19 mouse cellular contexts compared by ENCODE assay signal in the genomic region with DNA sequence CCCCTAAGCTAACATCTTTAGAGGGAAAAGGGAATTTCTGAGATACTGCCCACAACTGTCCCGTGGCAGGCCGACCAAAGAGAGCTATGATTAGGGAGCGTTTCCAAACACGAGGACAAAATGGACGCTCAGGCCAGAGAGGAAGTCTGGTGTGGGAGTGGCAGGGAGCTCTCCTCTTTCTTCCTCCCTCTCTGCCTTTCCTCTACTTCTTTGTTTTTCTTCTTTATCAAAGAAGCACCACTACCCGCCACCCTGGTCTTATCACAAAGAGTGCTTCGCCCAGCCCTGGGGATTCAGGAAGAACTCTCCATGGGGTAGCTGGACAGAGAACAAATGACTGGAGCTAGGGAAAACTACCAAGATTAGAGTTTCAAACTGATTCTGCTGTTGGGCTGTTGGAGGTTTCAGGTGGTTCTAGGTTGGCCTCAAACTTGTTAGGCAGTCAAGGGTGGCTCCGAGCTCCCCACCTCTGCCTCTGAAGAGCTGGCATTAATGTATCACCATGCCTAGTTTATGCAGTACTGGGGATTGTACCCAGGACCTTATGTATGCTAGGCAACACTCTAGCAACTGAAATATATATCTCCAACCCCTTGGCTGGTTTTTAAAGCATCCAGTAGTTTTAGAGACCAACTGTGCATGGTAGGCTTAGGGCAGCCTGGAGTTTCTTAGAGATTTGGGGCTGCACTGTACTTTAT. TPM values are rescaled to one million over a fixed set of nuclear protein-coding genes. Genes with fewer than 3 reads are reported as not detected.
DNase-seq lines count a peak whose midpoint lies in the region; ATAC-seq and TF ChIP-seq lines count a peak whose summit lies in the region.
"Had no signal": no experiment of that assay in that cellular context is flagged by ENCODE, and none has a peak within 500 bp of the region (broad histone marks: within the 10 kb centered on the region; RNA-seq: fewer than 3 reads in every experiment).

No protein-coding gene starts in this region.

- DNase-seq in heart, postnatal 0 days (ENCODE audit: low spot score), result no peak
- no peak for DNase-seq in heart, adult 2 months
- no peak for DNase-seq in lung, postnatal 4 days
- DNase-seq in layer of hippocampus, postnatal 36 days, result no peak
- DNase-seq: cerebellum, postnatal 36 days; forebrain, postnatal 0 days; lung, adult 2 months; right cerebral cortex, postnatal 4 days; thymus, postnatal 14 days had no signal

- peak; percentile 8; the same call in 1 of the 2 replicates for ATAC-seq in heart, postnatal 0 days (ENCODE audit: insufficient read depth, low read depth)
- ATAC-seq in intestine, embryonic 16.5 days, result 0 out of 2 replicates have a peak, but pooled peaks have one; percentile 19
- ATAC-seq in megakaryocyte progenitor cell, adult 5-6 weeks (replicated peaks; ENCODE audit: poor library complexity), result peak; percentile 40
- ATAC-seq in forebrain, embryonic 15.5 days (replicated peaks), result no peak
- ATAC-seq: forebrain, postnatal 0 days had no signal

- no peak for TF ChIP-seq CTCF in heart, postnatal 0 days (IDR thresholded peaks at IDR 0.05; ENCODE audit: low read depth)
- no peak for TF ChIP-seq CTCF in heart, adult 2 months (IDR thresholded peaks at IDR 0.05)
- TF ChIP-seq CTCF in bone marrow, adult 2 months (IDR thresholded peaks at IDR 0.05; ENCODE audit: control insufficient read depth, insufficient read depth, low read length), result no peak

- no peaks in the 10 kb centered on the region for H3K36me3 ChIP-seq in heart, postnatal 0 days (replicated peaks; ENCODE audit: control insufficient read depth, insufficient read depth, low read length)
- H3K36me3 ChIP-seq in heart, adult 2 months (ENCODE audit: control insufficient read depth, insufficient read depth, low read length), result no peaks in the 10 kb centered on the region
- no peaks in the 10 kb centered on the region for H3K36me3 ChIP-seq in intestine, embryonic 16.5 days (ENCODE audit: control insufficient read depth, insufficient read depth, low read length)
- H3K36me3 ChIP-seq in forebrain, embryonic 15.5 days, result no peaks in the 10 kb centered on the region
- H3K36me3 ChIP-seq: embryonic facial prominence, embryonic 13.5 days; midbrain, embryonic 10.5 days had no signal

- no peaks in the 10 kb centered on the region for H3K79me2 ChIP-seq in heart, adult 2 months (replicated peaks; ENCODE audit: control insufficient read depth, insufficient read depth, low read length)

- no peak overlapping the region for H3K9ac ChIP-seq in heart, postnatal 0 days (replicated peaks; ENCODE audit: low read depth, low read length)
- H3K9ac ChIP-seq in heart, adult 2 months (ENCODE audit: low read depth, low read length), result no peak overlapping the region
- H3K9ac ChIP-seq in intestine, embryonic 16.5 days (ENCODE audit: low read depth, low read length), result no peak overlapping the region
- H3K9ac ChIP-seq in forebrain, embryonic 15.5 days (replicated peaks), result no peak overlapping the region
- H3K9ac ChIP-seq: embryonic facial prominence, embryonic 13.5 days; forebrain, postnatal 0 days had no signal

- 65% methylated on average over 8 of the region's 8 CpGs for WGBS in heart, postnatal 0 days
- 49% methylated on average over 8 of the region's 8 CpGs for WGBS in heart, adult 2 months
- WGBS in bone marrow, adult 2 months, result 53% methylated on average over 8 of the region's 8 CpGs
- 81% methylated on average over 8 of the region's 8 CpGs for WGBS in intestine, embryonic 16.5 days
- 91% methylated on average over 8 of the region's 8 CpGs for WGBS in forebrain, embryonic 15.5 days

- intact Hi-C loops in heart, adult 2 months (cut with DNase I), result no loop called here

- H3K27ac ChIP-seq in heart, postnatal 0 days (ENCODE audit: low read depth), result no peak overlapping the region
- H3K27ac ChIP-seq in heart, adult 2 months, result no peak overlapping the region
- peak overlapping the region; percentile 80 for H3K27ac ChIP-seq in bone marrow, adult 2 months (ENCODE audit: control insufficient read depth, insufficient read depth, low read depth, low read length, poor library complexity)
- no peak overlapping the region for H3K27ac ChIP-seq in intestine, embryonic 16.5 days (ENCODE audit: low read length)
- H3K27ac ChIP-seq in forebrain, embryonic 15.5 days (replicated peaks), result no peak overlapping the region
- H3K27ac ChIP-seq: embryonic facial prominence, embryonic 13.5 days; midbrain, embryonic 10.5 days had no signal

- no peaks in the 10 kb centered on the region for H3K4me1 ChIP-seq in heart, postnatal 0 days (ENCODE audit: control insufficient read depth, insufficient read depth)
- no peaks in the 10 kb centered on the region for H3K4me1 ChIP-seq in heart, adult 2 months (ENCODE audit: control insufficient read depth, insufficient read depth, low read length)
- H3K4me1 ChIP-seq in bone marrow, adult 2 months (ENCODE audit: control insufficient read depth, insufficient read depth, low read length), result peaks cover 11% of the 10 kb centered on the region
- H3K4me1 ChIP-seq in intestine, embryonic 16.5 days (ENCODE audit: control insufficient read depth, insufficient read depth, low read length), result peaks cover 8% of the 10 kb centered on the region
- no peaks in the 10 kb centered on the region for H3K4me1 ChIP-seq in forebrain, embryonic 15.5 days
- H3K4me1 ChIP-seq: embryonic facial prominence, embryonic 13.5 days; midbrain, embryonic 10.5 days had no signal

- TF ChIP-seq EP300 in heart, postnatal 0 days (IDR thresholded peaks at IDR 0.05; ENCODE audit: low read depth), result no peak
- TF ChIP-seq EP300 in heart, adult 2 months (IDR thresholded peaks at IDR 0.05; ENCODE audit: insufficient read depth, low read depth, low read length), result no peak

- no peaks in the 10 kb centered on the region for H3K9me3 ChIP-seq in heart, postnatal 0 days (replicated peaks; ENCODE audit: control insufficient read depth, low read length)
- H3K9me3 ChIP-seq in intestine, embryonic 16.5 days (ENCODE audit: control insufficient read depth, low read length), result no peaks in the 10 kb centered on the region
- H3K9me3 ChIP-seq in forebrain, embryonic 15.5 days, result no peaks in the 10 kb centered on the region
- H3K9me3 ChIP-seq: embryonic facial prominence, embryonic 13.5 days; midbrain, embryonic 10.5 days had no signal

- no peaks in the 10 kb centered on the region for H3K27me3 ChIP-seq in heart, postnatal 0 days (ENCODE audit: control insufficient read depth, insufficient read depth, low read length)
- H3K27me3 ChIP-seq in heart, adult 2 months (ENCODE audit: control insufficient read depth, insufficient read depth, low read length), result no peaks in the 10 kb centered on the region
- H3K27me3 ChIP-seq in intestine, embryonic 16.5 days (replicated peaks; ENCODE audit: control insufficient read depth, insufficient read depth, low read length), result no peaks in the 10 kb centered on the region
- no peaks in the 10 kb centered on the region for H3K27me3 ChIP-seq in forebrain, embryonic 15.5 days
- H3K27me3 ChIP-seq: embryonic facial prominence, embryonic 13.5 days had no signal

- no peak overlapping the region for H3K4me3 ChIP-seq in heart, postnatal 0 days (ENCODE audit: low read depth, low read length)
- no peak overlapping the region for H3K4me3 ChIP-seq in heart, adult 2 months
- no peak overlapping the region for H3K4me3 ChIP-seq in bone marrow, adult 2 months (replicated peaks; ENCODE audit: control insufficient read depth, low read depth, low read length)
- no peak overlapping the region for H3K4me3 ChIP-seq in intestine, embryonic 16.5 days (ENCODE audit: low read length)
- H3K4me3 ChIP-seq in forebrain, embryonic 15.5 days, result no peak overlapping the region
- H3K4me3 ChIP-seq: embryonic facial prominence, embryonic 13.5 days; midbrain, embryonic 10.5 days had no signal

- H3K4me2 ChIP-seq in heart, postnatal 0 days (ENCODE audit: low read depth, low read length), result no peak overlapping the region
- H3K4me2 ChIP-seq in intestine, embryonic 16.5 days (ENCODE audit: low read depth, low read length), result no peak overlapping the region
- no peak overlapping the region for H3K4me2 ChIP-seq in forebrain, embryonic 15.5 days (replicated peaks)
- H3K4me2 ChIP-seq: embryonic facial prominence, embryonic 13.5 days had no signal

- no peak for TF ChIP-seq POLR2A in heart, adult 2 months (IDR thresholded peaks at IDR 0.05; ENCODE audit: insufficient read depth, low read depth, low read length)
- no peak for TF ChIP-seq POLR2A in bone marrow, adult 2 months (IDR thresholded peaks at IDR 0.05; ENCODE audit: borderline replicate concordance, control insufficient read depth, low read depth, low read length)

RNA-seq across cellular contexts. Expression of gene Calm5, which starts 12.5 kb away (rescaled TPM):
- not detected in 2 replicates for total RNA-seq in heart, postnatal 0 days (2014; rRNA removed; ENCODE audit: low replicate concordance)
- polyA plus RNA-seq in heart, postnatal 0 days (2015; fragmentation: Nextera tagmentation; extraction: Ambion mirVana), result not detected in 2 replicates
- not detected for total RNA-seq in heart, adult 2 months (2021)
- not detected in 2 replicates for polyA plus RNA-seq in heart, adult 2 months (2012; rRNA removed)
- polyA plus RNA-seq in bone marrow, adult 2 months (2011; ENCODE audit: insufficient read depth, insufficient read length, low replicate concordance, missing spikeins), result not detected in 2 replicates
- polyA plus RNA-seq in intestine, embryonic 16.5 days (2015; fragmentation: Nextera tagmentation; extraction: Ambion mirVana), result not detected in 2 replicates
- total RNA-seq in megakaryocyte progenitor cell, adult 5-6 weeks (2015), result not detected in 2 replicates
- not detected in 2 replicates for total RNA-seq in megakaryocyte progenitor cell, adult 5-6 weeks (2017)
- not detected in 2 replicates for polyA plus RNA-seq in forebrain, embryonic 15.5 days (2015; fragmentation: Nextera tagmentation; extraction: Ambion mirVana)
- total RNA-seq in layer of hippocampus, postnatal 36 days (2021), result not detected
- total RNA-seq: forebrain, postnatal 0 days; gastrocnemius, postnatal 14 days; left cerebral cortex, postnatal 14 days had no signal
- polyA plus RNA-seq: embryonic facial prominence, embryonic 13.5 days; forebrain, postnatal 0 days; hindbrain, embryonic 11.5 days; large intestine, adult 2 months; lung, adult 2 months; midbrain, embryonic 10.5 days had no signal

RNA-seq across cellular contexts. Expression of gene Calm4, which starts 28.9 kb away (rescaled TPM):
- not detected in 2 replicates for total RNA-seq in heart, postnatal 0 days (2014; rRNA removed; ENCODE audit: low replicate concordance)
- polyA plus RNA-seq in heart, postnatal 0 days (2015; fragmentation: Nextera tagmentation; extraction: Ambion mirVana), result not detected in 2 replicates
- total RNA-seq in heart, adult 2 months (2021), result not detected
- not detected in 2 replicates for polyA plus RNA-seq in heart, adult 2 months (2012; rRNA removed)
- polyA plus RNA-seq in bone marrow, adult 2 months (2011; ENCODE audit: insufficient read depth, insufficient read length, low replicate concordance, missing spikeins), result not detected in 2 replicates
- 0.39 TPM in 1 of 2 replicates, not detected in the other for polyA plus RNA-seq in intestine, embryonic 16.5 days (2015; fragmentation: Nextera tagmentation; extraction: Ambion mirVana)
- not detected in 2 replicates for total RNA-seq in megakaryocyte progenitor cell, adult 5-6 weeks (2015)
- total RNA-seq in megakaryocyte progenitor cell, adult 5-6 weeks (2017), result not detected in 2 replicates
- polyA plus RNA-seq in forebrain, embryonic 15.5 days (2015; fragmentation: Nextera tagmentation; extraction: Ambion mirVana), result not detected in 2 replicates
- not detected for total RNA-seq in layer of hippocampus, postnatal 36 days (2021)
- total RNA-seq: forebrain, postnatal 0 days; gastrocnemius, postnatal 14 days; left cerebral cortex, postnatal 14 days had no signal
- polyA plus RNA-seq: forebrain, postnatal 0 days; hindbrain, embryonic 11.5 days; large intestine, adult 2 months; midbrain, embryonic 10.5 days had no signal

RNA-seq across cellular contexts. Expression of gene Net1, which starts 51.5 kb away (rescaled TPM):
- 27.7 and 38.7 TPM in 2 replicates for total RNA-seq in heart, postnatal 0 days (2014; rRNA removed; ENCODE audit: low replicate concordance)
- 17.2 and 22.3 TPM in 2 replicates for polyA plus RNA-seq in heart, postnatal 0 days (2015; fragmentation: Nextera tagmentation; extraction: Ambion mirVana)
- total RNA-seq in heart, adult 2 months (2021), result 10 to 100 TPM; 16.6 to 18.8 TPM
- 6.4 TPM in 2 replicates for polyA plus RNA-seq in heart, adult 2 months (2012; rRNA removed)
- 65.0 and 81.1 TPM in 2 replicates for polyA plus RNA-seq in bone marrow, adult 2 months (2011; ENCODE audit: insufficient read depth, insufficient read length, low replicate concordance, missing spikeins)
- 146 and 148 TPM in 2 replicates for polyA plus RNA-seq in intestine, embryonic 16.5 days (2015; fragmentation: Nextera tagmentation; extraction: Ambion mirVana)
- total RNA-seq in megakaryocyte progenitor cell, adult 5-6 weeks (2015), result 34.2 and 37.4 TPM in 2 replicates
- 83.5 and 102 TPM in 2 replicates for total RNA-seq in megakaryocyte progenitor cell, adult 5-6 weeks (2017)
- polyA plus RNA-seq in forebrain, embryonic 15.5 days (2015; fragmentation: Nextera tagmentation; extraction: Ambion mirVana), result 14.1 and 17.1 TPM in 2 replicates
- total RNA-seq in layer of hippocampus, postnatal 36 days (2021), result 10 to 100 TPM; 40.3 to 46.1 TPM

RNA-seq across cellular contexts. Expression of gene Tubal3, which starts 51.6 kb away (rescaled TPM):
- total RNA-seq in heart, postnatal 0 days (2014; rRNA removed; ENCODE audit: low replicate concordance), result not detected in 2 replicates
- polyA plus RNA-seq in heart, postnatal 0 days (2015; fragmentation: Nextera tagmentation; extraction: Ambion mirVana), result not detected in 2 replicates
- total RNA-seq in heart, adult 2 months (2021), result not detected
- not detected in 2 replicates for polyA plus RNA-seq in heart, adult 2 months (2012; rRNA removed)
- not detected in 2 replicates for polyA plus RNA-seq in bone marrow, adult 2 months (2011; ENCODE audit: insufficient read depth, insufficient read length, low replicate concordance, missing spikeins)
- polyA plus RNA-seq in intestine, embryonic 16.5 days (2015; fragmentation: Nextera tagmentation; extraction: Ambion mirVana), result 54.2 and 64.9 TPM in 2 replicates
- total RNA-seq in megakaryocyte progenitor cell, adult 5-6 weeks (2015), result not detected in 2 replicates
- total RNA-seq in megakaryocyte progenitor cell, adult 5-6 weeks (2017), result not detected in 2 replicates
- polyA plus RNA-seq in forebrain, embryonic 15.5 days (2015; fragmentation: Nextera tagmentation; extraction: Ambion mirVana), result not detected in 2 replicates
- not detected for total RNA-seq in layer of hippocampus, postnatal 36 days (2021)
- total RNA-seq: forebrain, postnatal 0 days; gastrocnemius, postnatal 14 days; left cerebral cortex, postnatal 14 days had no signal
- polyA plus RNA-seq: embryonic facial prominence, embryonic 13.5 days; hindbrain, embryonic 11.5 days; midbrain, embryonic 10.5 days had no signal
